Mouse (Mus musculus) heart, embryonic 16.5 days (tissue): ENCODE measurements around the gene Sh3gl2. TPM values are rescaled to one million over a fixed set of nuclear protein-coding genes. Genes with fewer than 3 reads are reported as not detected.

ENCODE experiments used
- ATAC-seq: fragments of 200-750 bp; cut with Nextera tagmentation; replicated peaks from 2 replicates; pipeline ENCODE4 v1.8.0; 2017; ENCODE audit warnings: moderate number of reproducible peaks; ENCODE audit not compliant: insufficient read depth, low FRiP score; ENCODE audit errors: extremely low read depth
- H3K27ac ChIP-seq: fragments of 300-500 bp; sonication (generic); 2 replicates; pipeline ENCODE4 v1.5.1; 2014; ENCODE audit warnings: mild to moderate bottlenecking, low read length, control low read depth, moderate library complexity
- H3K27me3 ChIP-seq: fragments of 300-500 bp; sonication (generic); 2 replicates; pipeline ENCODE4 v1.6.1; 2014; ENCODE audit warnings: low read length, mixed read lengths; ENCODE audit not compliant: control insufficient read depth, insufficient read depth
- H3K36me3 ChIP-seq: fragments of 300-500 bp; sonication (generic); 2 replicates; pipeline ENCODE4 v1.6.1; 2014; ENCODE audit not compliant: control insufficient read depth, insufficient read depth
- H3K4me1 ChIP-seq: fragments of 300-500 bp; sonication (generic); 2 replicates; pipeline ENCODE4 v1.6.1; 2014; ENCODE audit warnings: low read length, mixed read lengths; ENCODE audit not compliant: control insufficient read depth, insufficient read depth
- H3K4me2 ChIP-seq: fragments of 300-500 bp; sonication (generic); 2 replicates; pipeline ENCODE4 v1.6.1; 2014; ENCODE audit warnings: low read depth, mild to moderate bottlenecking, control low read depth, low read length
- H3K4me3 ChIP-seq: fragments of 300-500 bp; sonication (generic); 2 replicates; pipeline ENCODE4 v1.5.1; 2014; ENCODE audit warnings: mild to moderate bottlenecking, control low read depth, low read length
- H3K9ac ChIP-seq: fragments of 300-500 bp; sonication (generic); 2 replicates; pipeline ENCODE4 v1.6.1; 2014; ENCODE audit warnings: low read length, control low read depth
- H3K9me3 ChIP-seq: fragments of 300-500 bp; sonication (generic); replicated peaks from 2 replicates; pipeline ENCODE4 v1.6.1; 2016; ENCODE audit warnings: low read length; ENCODE audit not compliant: control insufficient read depth
- WGBS: fragments of 180-500 bp; shearing (Covaris S2); extraction: QIAGEN DNeasy Blood & Tissue Kit; methylation state at CpG from one replicate; pipeline ENCODE4 v1.1.7; 2014; 5-methylcytosine and 5-hydroxymethylcytosine counted together
- polyA plus RNA-seq: library from polyadenylated mRNA; unstranded; fragments of >200 nt; fragmentation: Nextera tagmentation; extraction: Ambion mirVana; gene quantifications from 2 replicates; pipeline ENCODE4 v1.2.1, GENCODE M21; 2015

The Sh3gl2 gene
- polyA plus RNA-seq, 1 experiment from 2014 or later, result 0.81 TPM

DNA sequence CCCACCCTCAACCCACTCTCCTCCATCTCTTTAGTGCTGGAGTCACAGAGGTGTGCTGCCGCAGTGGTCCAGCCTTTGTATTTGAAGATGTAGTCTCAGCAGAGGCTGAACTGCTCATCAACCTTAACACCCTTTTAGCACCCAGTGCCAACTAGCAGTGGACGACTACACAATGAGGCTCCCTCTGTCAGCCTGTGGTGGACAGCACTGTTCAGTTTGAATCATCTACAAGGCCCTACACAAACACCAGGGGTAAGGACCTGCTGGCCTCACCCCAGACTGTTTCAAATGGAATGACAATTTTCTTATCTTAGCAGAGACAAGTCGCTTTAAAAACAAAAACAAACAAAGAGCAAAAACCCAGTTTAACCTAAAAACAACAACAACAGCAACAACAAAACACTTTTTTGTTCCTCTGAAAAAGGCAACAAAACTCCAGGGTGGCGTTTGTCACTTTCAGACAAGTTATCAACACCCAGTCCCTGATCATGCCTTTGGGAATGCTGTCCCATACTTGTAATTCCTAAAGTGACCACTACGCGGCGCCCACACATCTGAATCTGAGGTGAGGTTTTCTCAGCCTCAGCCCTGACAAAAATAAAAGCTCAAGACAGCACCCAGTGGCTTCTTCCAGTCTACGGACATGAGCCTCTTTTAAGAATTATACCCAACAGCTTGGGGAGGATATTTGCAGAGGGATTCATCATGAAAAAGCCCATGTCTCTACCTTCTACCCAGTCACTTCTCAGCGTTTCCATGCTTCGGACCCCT is 199.7 kb downstream of the Sh3gl2 start:
- WGBS, result 36% methylated on average over 10 of the region's 10 CpGs
- no peaks in the 10 kb centered on the region for H3K4me1 ChIP-seq

DNA sequence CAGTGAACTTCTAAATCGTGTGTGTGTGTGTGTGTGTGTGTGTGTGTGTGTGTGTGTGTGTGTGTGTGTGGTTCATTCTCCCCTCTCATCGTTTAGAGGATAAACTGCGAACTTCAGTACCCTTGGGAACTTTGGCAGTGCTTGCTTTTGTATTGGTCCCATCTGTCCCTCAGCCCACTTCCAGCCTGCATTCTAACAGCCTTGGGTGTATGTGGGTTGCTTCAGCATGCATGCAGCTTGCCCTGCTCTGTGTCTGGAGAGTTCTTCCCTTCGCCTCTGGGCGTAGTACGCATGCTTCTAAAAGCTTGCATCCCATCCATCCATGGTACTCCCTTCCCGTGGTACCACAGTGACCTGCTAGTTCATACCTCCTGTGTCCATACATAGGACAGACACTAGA is 200.3 kb downstream of the Sh3gl2 start:
- H3K9me3 ChIP-seq, result no peaks in the 10 kb centered on the region
- H3K9ac ChIP-seq, result no peak overlapping the region
- H3K4me3 ChIP-seq, result no peak overlapping the region
- no peak for ATAC-seq
- H3K36me3 ChIP-seq, result no peaks in the 10 kb centered on the region
- 86% methylated on average over 7 of the region's 7 CpGs for WGBS
- H3K4me2 ChIP-seq, result no peak overlapping the region
- H3K4me1 ChIP-seq, result no peaks in the 10 kb centered on the region
- no peaks in the 10 kb centered on the region for H3K27me3 ChIP-seq
- no peak overlapping the region for H3K27ac ChIP-seq

More for the DNA sequence above, 199.7 kb downstream of the Sh3gl2 start:
- no peaks in the 10 kb centered on the region for H3K27me3 ChIP-seq
- no peak overlapping the region for H3K4me2 ChIP-seq
- no peaks in the 10 kb centered on the region for H3K36me3 ChIP-seq
- no peak overlapping the region for H3K27ac ChIP-seq
- H3K9ac ChIP-seq, result no peak overlapping the region
- ATAC-seq, result no peak
- no peaks in the 10 kb centered on the region for H3K9me3 ChIP-seq
- no peak overlapping the region for H3K4me3 ChIP-seq

DNA sequence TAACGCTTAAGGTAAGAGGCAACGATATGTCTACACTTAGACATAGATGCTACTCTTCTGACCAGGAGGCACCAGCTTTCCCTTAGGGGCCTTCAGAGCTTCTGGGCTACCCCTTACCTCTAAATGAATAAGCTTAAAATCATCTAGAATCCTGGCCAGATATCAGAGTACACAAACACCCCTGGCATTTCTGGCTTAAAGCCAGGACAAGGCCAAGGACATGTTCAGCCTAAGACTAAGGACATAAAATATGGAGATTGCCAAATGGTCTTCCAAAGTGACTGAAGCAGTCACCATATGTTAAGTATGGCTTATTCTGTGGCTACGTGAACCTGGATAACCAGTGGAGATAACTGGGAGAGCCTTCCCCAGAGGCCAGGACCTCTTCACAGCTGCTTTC is 211.5 kb downstream of the Sh3gl2 start:
- Histone ChIP-seq H3K4me2 (no peak overlapping the region), H3K36me3 (no peaks in the 10 kb centered on the region), H3K4me3 (no peak overlapping the region), H3K27me3 (no peaks in the 10 kb centered on the region), H3K4me1 (no peaks in the 10 kb centered on the region), H3K9me3 (no peaks in the 10 kb centered on the region), H3K27ac (no peak overlapping the region), H3K9ac (no peak overlapping the region)
- ATAC-seq, result no peak
- WGBS, result 72% methylated on average over 3 of the region's 3 CpGs

DNA sequence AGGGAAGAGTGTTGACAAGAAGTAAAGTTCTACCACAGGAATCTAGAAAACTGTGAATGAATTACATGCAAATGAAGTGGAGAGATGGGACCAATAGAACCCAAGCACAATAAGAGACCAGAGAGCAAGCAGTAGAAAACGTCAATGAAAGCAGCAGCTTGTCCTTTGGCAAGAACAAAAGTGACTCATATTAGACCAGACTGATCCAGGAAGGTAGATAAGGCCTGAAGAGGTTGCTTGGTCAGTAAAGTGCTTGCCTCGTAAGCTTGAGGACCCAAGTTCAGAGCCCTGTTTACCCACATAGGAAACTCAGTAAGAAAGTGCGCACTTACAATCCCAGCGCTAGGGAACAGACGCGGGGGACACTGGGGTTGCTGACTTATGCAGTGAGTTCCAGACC is 215.5 kb downstream of the Sh3gl2 start:
- WGBS, result 77% methylated on average over 6 of the region's 6 CpGs
- no peak overlapping the region for H3K4me2 ChIP-seq
- H3K9me3 ChIP-seq, result no peaks in the 10 kb centered on the region
- peaks cover 4% of the 10 kb centered on the region for H3K4me1 ChIP-seq
- no peak overlapping the region for H3K27ac ChIP-seq
- no peaks in the 10 kb centered on the region for H3K36me3 ChIP-seq
- no peaks in the 10 kb centered on the region for H3K27me3 ChIP-seq
- H3K9ac ChIP-seq, result no peak overlapping the region
- no peak overlapping the region for H3K4me3 ChIP-seq
- ATAC-seq, result no peak

DNA sequence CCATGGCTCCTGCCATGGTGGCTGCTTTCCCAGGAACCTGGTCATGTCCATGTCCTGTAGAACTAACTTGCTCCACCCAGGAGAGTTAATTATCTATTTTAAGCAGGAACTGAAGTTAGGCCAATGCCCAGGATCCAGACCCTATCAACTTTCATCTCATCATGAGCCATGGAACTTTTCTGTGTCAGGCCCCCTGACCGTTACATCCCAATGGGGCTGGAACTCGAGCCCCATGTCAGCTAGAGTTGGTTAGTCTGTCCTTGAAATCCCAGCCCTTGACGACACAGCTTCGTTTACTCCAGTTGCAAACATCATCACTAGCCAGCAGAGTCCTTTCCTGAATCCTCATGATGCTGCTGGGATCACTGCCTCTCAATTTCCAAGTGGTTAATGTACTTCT is 221.3 kb downstream of the Sh3gl2 start:
- H3K4me3 ChIP-seq, result no peak overlapping the region
- H3K36me3 ChIP-seq, result no peaks in the 10 kb centered on the region
- WGBS, result 74% methylated on average over 4 of the region's 4 CpGs
- H3K27me3 ChIP-seq, result no peaks in the 10 kb centered on the region
- H3K4me1 ChIP-seq, result peaks cover 4% of the 10 kb centered on the region
- no peak overlapping the region for H3K4me2 ChIP-seq
- no peak overlapping the region for H3K27ac ChIP-seq
- no peak overlapping the region for H3K9ac ChIP-seq
- ATAC-seq, result no peak
- no peaks in the 10 kb centered on the region for H3K9me3 ChIP-seq

DNA sequence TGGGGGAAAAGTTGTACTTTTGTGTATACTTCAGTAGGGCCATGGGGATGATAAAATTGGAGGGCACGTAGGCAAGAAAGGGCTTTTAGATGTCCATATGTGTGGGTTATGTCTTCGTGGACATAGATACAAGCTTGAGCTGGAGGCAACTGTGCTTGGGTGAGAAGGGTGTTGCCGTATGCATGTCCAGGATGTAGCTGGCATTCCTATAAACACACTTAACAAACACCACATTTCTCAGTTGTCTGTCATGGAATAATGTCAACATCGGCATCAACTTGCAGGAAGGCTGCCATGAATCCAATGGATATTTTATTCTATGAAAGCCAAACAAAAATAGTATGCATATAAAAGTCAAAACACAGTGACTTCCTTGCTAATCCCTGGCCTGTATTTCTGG is 227.9 kb downstream of the Sh3gl2 start:
- WGBS, result 76% methylated on average over 4 of the region's 4 CpGs
- H3K9me3 ChIP-seq, result no peaks in the 10 kb centered on the region
- no peaks in the 10 kb centered on the region for H3K27me3 ChIP-seq
- no peak overlapping the region for H3K4me2 ChIP-seq
- no peaks in the 10 kb centered on the region for H3K4me1 ChIP-seq
- no peak overlapping the region for H3K27ac ChIP-seq
- H3K4me3 ChIP-seq, result no peak overlapping the region
- no peak overlapping the region for H3K9ac ChIP-seq
- ATAC-seq, result no peak
- H3K36me3 ChIP-seq, result no peaks in the 10 kb centered on the region

DNA sequence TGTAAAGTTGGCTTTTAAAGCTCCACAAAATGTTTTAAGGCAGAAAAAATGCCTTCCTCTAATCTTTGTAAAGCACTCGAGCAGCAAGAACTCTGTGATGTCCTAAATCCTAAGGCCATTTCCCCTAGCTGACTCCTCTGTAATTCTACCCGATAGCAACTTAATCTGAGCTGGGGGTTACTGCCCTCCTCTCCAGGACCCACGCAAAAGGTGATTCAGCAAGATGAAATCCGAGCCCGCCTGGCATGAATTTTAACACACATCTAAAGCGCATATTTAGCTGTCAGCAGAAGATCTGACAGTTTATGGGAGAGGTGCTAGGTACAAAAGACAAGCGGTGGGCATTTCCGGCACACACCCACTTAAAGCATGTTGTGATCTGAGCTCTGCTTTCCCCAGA is 229.8 kb downstream of the Sh3gl2 start:
- 37% methylated on average over 8 of the region's 8 CpGs for WGBS

DNA sequence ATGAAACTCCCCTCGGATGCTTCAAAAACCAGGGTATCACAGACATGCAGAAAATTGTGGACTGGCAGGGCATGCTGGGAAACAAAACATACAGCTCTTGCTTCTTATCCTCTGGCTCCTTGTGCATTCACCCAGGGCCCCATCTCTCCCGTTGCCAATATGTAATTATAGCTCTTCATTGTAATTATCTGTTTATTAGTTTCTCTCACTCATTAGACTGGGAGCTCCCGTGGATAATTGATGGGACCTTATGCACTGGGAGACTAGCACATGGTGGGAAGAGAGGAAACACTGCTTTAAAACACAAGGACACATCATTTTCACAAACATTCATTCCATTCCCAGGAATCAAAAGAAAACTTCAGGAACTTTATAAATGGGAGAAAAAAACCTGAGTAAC is 233.9 kb downstream of the Sh3gl2 start:
- 66% methylated on average over 3 of the region's 3 CpGs for WGBS
- Histone ChIP-seq H3K27ac (no peak overlapping the region), H3K9ac (no peak overlapping the region), H3K27me3 (no peaks in the 10 kb centered on the region), H3K4me1 (no peaks in the 10 kb centered on the region), H3K36me3 (no peaks in the 10 kb centered on the region), H3K9me3 (no peaks in the 10 kb centered on the region), H3K4me2 (no peak overlapping the region), H3K4me3 (no peak overlapping the region)
- ATAC-seq, result no peak

More for the DNA sequence above, 229.8 kb downstream of the Sh3gl2 start:
- Histone ChIP-seq H3K4me1 (no peaks in the 10 kb centered on the region), H3K27me3 (no peaks in the 10 kb centered on the region), H3K4me2 (no peak overlapping the region), H3K27ac (no peak overlapping the region), H3K9ac (no peak overlapping the region), H3K36me3 (no peaks in the 10 kb centered on the region), H3K9me3 (no peaks in the 10 kb centered on the region), H3K4me3 (no peak overlapping the region)
- no peak; the same call in 1 of the 2 replicates for ATAC-seq

DNA sequence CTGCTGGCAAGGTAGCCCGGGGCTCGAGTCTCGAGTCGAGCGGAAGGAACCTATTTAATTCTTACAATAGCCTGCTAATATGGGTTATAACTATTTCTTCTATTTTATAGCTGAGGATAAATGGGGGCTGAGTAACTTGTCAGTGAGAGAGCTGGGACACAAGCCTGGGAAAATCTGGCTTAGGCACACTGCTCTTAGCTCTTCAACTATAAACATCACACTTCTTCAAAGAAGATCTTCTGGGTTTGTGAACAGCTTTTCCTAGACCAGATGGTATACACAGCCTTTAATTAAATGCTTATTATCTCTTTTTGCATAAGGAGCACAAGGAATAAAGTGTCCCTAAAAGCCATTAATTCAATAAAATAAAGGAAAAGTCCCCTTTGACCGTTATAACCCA is 278.7 kb downstream of the Sh3gl2 start:
- no peak for ATAC-seq
- H3K4me3 ChIP-seq, result no peak overlapping the region
- no peaks in the 10 kb centered on the region for H3K9me3 ChIP-seq
- no peak overlapping the region for H3K9ac ChIP-seq
- WGBS, result 90% methylated on average over 6 of the region's 6 CpGs
- H3K27ac ChIP-seq, result no peak overlapping the region
- H3K4me1 ChIP-seq, result no peaks in the 10 kb centered on the region
- H3K27me3 ChIP-seq, result no peaks in the 10 kb centered on the region
- H3K4me2 ChIP-seq, result no peak overlapping the region
- H3K36me3 ChIP-seq, result no peaks in the 10 kb centered on the region
